Mouse (Mus musculus) layer of hippocampus, adult 2 months (tissue): ENCODE data around the gene Slc25a39. TPM values are rescaled to one million over a fixed set of nuclear protein-coding genes. Genes with fewer than 3 reads are reported as not detected.

Experiments used
- DNase-seq, 2 experiments: peaks; one replicate each; pipeline ENCODE4 v3.0.0; 2022; ENCODE audit warnings: low spot score in 2 of 2
- H3K27ac ChIP-seq: fragments of 200-600 bp; 2 replicates; pipeline ENCODE4 v1.8.1; 2022
- H3K4me3 ChIP-seq: fragments of 200-600 bp; 2 replicates; pipeline ENCODE4 v1.8.1; 2022; ENCODE audit warnings: mild to moderate bottlenecking
- CTCF ChIP-seq: fragments of 200-600 bp; conservative IDR thresholded peaks from 2 replicates; pipeline ENCODE4 v1.8.1; 2022; ENCODE audit warnings: antibody characterized with exemption, mild to moderate bottlenecking, moderate library complexity
- total RNA-seq, 2 experiments: library from RNA; stranded (reverse); gene quantifications; 2 replicates each; pipeline ENCODE4 v1.2.3; 2021

The Slc25a39 gene
- total RNA-seq, 2 experiments from 2014 or later: 62.5 to 62.6 TPM

DNA sequence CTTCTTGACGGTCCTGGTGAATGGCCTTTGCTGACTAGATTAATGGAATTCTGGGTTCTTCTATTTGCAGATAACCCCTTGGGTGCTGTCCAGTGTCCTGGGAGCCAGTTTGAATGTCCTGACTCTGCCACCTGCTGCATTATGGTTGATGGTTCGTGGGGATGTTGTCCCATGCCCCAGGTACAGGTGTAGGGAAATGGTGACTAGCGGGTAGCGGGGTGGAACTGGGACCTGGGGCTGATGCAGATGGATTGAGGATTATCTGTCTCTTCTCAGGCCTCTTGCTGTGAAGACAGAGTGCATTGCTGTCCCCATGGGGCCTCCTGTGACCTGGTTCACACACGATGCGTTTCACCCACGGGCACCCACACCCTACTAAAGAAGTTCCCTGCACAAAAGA is 26.1 kb upstream of the Slc25a39 start:
- Histone ChIP-seq H3K4me3 (no peak overlapping the region), H3K27ac (no peak overlapping the region)
- no peak for TF ChIP-seq CTCF
- no peak for DNase-seq

DNA sequence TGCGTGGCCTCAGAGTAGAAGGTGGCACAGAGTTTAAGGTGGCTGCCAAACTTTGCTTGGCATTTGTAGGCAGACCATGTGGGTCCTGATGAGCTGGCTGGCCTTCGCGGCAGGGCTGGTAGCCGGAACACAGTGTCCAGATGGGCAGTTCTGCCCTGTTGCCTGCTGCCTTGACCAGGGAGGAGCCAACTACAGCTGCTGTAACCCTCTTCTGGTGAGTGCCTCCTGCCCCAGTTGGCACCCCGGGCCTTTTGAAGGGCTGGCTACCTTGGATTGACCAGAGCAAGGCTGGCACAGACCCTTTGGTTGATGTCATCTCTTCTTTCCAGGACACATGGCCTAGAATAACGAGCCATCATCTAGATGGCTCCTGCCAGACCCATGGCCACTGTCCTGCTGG is 25.1 kb upstream of the Slc25a39 start:
- Histone ChIP-seq H3K27ac (peak overlapping the region; percentile 62; the same call in 1 of the 2 replicates), H3K4me3 (no peak overlapping the region; the same call in 1 of the 2 replicates)
- TF ChIP-seq CTCF: no peak
- DNase-seq: no peak

DNA sequence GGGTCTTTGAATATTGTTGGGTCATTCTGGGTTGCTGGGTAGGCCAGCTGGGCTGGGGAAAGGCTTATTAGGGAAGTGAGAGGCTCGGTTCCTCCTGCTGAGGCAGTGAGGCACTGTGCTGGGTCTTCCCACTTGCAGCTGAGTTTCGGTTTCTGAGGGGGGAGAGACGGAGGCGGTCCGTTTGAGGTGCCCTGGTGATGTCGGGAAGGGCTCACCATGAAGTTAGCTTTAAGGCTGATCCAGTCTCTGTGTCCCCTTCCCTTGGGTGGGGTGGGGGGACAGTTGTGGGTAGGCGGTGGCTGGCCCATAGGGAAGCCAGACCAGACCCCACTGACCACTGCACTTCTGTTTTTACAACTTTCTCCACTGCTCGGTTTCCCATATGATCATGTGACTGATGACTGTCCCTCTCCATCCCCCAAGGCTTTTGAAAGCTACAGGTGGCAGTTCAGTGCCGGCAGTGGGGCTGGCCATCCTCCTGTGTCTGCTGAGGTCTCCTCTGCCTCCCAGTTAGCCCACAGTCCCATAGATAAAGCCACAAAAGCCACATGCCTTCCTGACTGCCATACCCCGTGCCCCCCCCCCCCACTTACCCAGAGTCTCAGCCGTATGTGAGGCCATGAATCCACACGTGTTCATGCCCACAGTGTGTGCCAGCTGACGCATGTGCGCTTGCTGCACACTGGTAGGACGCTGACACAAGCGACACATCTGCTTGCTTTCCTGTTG is 24.5 kb upstream of the Slc25a39 start:
- no peak for TF ChIP-seq CTCF
- H3K27ac ChIP-seq: peak overlapping the region; percentile 53; the same call in 1 of the 2 replicates
- DNase-seq: no peak
- peak overlapping the region; percentile 26; the same call in 1 of the 2 replicates for H3K4me3 ChIP-seq

DNA sequence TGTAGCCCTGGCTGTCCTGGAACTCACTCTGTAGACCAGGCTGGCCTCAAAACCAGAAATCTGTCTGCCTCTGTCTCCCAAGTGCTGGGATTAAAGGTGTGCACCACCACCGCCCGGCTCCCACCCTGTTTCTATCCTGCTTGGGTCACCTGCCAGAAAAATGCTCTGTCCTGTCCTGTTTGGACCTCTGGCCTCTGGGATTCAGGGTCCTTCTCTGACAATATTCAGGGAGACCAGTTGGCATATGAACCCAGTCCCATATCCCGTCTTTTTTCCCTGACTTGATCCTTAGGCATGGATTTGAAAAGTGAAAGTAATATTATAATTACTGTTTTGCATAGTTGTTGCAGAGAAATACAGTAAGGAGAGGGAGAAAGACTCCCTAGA is 24.0 kb upstream of the Slc25a39 start:
- TF ChIP-seq CTCF: no peak
- Histone ChIP-seq H3K27ac (peak overlapping the region; percentile 53; the same call in 1 of the 2 replicates), H3K4me3 (peak overlapping the region; percentile 26; the same call in 1 of the 2 replicates)
- no peak for DNase-seq

DNA sequence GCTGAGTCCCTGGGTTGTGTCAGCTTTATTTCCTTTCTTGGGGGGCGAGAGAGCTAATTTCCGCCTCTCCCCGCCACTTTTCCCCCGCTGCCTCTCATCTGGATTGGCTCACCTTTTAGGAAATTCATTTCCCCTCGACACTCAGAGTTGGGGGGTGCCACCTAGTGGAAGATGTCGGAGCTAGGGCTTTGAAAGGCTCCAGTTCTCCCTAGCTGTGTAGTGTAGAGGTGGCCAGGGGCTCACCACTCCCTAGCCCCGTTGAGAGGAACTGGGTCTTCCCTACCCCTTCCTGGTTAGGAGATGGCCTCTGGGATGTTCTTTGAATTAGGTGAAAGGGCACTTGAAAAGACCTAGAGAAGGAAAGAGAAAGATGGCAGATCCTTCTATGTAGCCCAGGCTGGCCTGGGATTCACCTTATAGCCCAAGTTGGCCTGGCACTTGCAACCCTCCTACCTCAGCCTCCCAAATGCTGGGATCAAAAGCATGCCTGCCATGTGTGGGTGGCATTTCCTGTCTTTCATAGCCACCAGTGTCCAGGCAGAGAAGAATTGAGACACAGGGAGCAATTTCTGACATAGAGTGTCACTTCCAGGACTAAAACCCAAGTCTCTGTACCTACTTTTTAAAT is 23.4 kb upstream of the Slc25a39 start:
- peak; percentile 87 for TF ChIP-seq CTCF
- Histone ChIP-seq H3K27ac (peak overlapping the region; percentile 88), H3K4me3 (peak overlapping the region; percentile 78)
- DNase-seq: peak in 1 of 2 experiments; percentile 82

DNA sequence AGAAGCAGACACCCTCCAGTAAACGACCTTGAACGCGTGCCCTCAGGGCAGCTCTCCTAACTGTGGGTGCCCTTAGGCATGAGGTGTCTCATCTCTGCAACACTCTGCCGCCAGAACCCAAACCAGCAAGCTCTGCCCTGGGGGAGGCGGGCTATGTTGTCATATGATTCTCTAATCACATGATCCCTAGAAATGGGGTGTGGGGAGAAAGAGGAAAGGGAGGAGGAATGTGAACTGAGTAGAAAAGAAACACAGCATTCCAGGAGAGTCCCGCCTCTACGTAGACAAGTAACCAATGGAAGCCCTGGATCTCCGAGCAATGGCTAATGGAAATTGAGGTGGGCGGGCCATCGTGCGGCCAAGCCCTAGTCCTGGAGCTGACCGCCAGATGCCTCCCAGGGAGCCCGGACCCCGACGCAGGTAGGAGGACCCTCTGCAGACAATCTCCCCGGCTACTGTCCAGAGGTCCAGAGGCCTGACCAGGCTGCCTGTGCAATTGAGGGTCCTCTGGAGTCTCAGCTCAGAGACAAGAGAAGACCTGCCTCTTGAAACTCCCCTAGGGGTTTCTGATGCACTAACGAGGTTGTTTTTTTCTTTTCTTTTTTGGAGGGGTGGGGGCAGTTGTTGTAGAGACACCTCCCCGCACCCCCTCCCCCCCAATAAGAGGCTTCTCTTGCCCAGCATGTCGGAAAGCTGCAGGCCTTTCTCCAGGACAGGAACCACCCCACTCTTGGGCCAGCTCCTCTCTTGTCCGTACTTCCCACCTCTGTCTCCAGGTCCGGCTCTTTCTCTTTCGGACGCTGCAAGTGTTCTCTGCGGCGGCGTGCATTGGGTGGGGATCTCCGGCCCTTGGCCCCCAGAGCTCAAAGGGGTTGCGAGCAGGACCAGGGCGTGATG is 22.6 kb upstream of the Slc25a39 start, which contains the start of gene Grn:
TSS of gene Grn (plus strand) at position 195 of the 897 bp plus-strand sequence.
- peak; percentile 89 to 96 for DNase-seq
- Histone ChIP-seq H3K4me3 (peak within 1 kb of the TSS; percentile 78), H3K27ac (peak within 1 kb of the TSS; percentile 88)
- TF ChIP-seq CTCF: no peak

DNA sequence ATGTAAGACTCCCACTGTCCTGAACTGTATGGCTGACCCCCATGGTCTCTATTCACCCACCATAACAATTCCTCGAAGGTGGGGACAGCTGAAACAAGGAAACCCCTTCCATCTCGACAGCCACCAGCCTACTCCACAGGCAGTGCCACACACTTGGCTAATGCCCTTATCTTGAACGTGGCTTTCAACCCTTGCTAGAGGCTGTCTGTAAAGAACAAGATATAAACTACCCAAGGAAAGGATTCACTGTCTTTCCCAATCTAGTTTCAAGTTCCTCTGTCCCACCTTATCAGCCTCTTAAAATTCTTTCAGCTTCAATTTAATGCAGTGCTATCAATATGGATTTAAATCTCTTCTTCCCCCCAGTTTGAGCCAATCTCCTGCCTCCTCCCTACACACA is 21.8 kb upstream of the Slc25a39 start:
- H3K27ac ChIP-seq: peak overlapping the region; percentile 72
- no peak for TF ChIP-seq CTCF
- no peak for DNase-seq
- H3K4me3 ChIP-seq: peak overlapping the region; percentile 78

DNA sequence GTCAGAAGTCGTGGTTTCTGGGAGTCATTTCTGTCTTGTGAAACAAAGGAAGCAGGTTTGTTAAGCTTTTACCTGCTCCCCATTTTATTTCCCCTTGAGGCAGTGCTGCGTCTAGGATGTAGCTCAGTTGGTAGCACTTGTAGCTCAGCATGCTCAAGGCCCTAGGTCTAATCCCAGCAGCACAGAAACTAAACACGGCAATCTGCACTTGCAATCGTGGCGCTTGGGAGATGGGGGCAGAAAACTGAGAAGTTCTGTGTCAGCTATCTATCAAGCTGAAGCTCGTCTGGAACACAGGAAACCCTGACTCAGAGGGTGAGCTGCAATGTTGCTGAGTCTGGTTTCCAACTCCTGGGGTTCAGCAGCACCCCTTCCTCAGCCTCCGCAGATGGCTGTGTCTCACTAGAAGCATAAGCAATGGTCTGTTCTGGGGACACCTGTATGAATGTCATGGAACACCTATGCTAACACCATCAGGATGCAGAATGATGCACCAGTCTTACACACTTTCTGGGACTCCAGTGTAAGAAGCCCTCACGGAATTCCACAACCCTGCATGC is 21.3 kb upstream of the Slc25a39 start:
- Histone ChIP-seq H3K27ac (no peak overlapping the region), H3K4me3 (no peak overlapping the region)
- DNase-seq: no peak
- TF ChIP-seq CTCF: no peak

DNA sequence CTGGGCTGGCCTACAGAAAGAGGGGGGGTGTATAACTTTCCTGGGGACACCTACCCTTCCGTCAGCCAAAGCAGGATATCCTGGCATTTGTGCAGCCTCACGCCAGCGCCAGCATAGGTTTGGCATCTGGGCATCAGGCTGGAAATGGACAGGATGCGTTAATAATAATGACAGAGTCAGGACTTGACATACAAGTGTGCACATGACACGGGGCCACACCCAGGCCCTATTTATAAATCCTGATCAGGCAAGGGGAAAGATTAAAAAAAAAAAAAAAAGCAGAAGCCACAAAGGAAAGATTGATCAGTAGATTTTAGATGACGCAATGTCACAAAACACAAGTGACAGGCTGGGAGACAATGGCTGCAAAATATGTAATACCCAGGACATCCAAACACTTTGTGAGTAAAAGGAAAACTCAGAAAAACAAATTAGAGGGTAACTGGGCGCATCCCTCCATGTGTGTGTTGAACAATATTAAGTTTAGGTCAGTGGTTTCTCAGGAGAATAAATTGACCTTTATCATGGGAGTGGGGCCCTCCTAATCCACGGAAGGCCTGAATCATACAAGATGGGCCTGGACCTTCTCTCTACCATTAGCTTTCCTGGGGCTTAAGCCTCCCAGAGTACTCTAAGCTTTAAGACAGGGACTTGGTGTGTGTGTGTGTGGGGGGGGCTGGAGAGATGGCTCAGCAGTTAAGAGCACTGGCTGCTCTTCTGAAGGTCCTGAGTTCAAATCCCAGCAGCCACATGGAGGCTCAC is 18.0 kb upstream of the Slc25a39 start:
- no peak for TF ChIP-seq CTCF
- DNase-seq: no peak
- Histone ChIP-seq H3K4me3 (no peak overlapping the region), H3K27ac (no peak overlapping the region)

DNA sequence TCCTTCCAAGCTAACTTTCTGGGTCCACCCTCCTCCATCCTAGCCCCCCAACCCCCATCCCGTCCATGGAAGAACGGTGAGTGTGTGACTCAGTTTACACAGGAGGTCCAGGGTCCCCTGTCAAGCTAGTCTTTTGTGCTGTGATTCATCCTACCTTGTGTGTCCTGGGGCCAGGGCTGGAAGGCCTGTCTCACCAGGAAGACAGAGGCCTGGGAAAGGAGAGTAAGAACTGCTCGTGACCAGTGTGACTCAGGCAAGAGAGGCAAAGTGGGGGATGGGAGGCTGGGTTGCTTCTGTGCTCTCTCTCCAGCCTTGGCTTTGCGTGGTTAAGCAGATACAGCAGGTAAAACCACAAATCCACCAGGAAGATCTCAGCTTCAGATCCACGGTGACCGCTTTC is 16.9 kb upstream of the Slc25a39 start:
- H3K27ac ChIP-seq: no peak overlapping the region
- no peak for DNase-seq
- no peak for TF ChIP-seq CTCF
- no peak overlapping the region for H3K4me3 ChIP-seq

DNA sequence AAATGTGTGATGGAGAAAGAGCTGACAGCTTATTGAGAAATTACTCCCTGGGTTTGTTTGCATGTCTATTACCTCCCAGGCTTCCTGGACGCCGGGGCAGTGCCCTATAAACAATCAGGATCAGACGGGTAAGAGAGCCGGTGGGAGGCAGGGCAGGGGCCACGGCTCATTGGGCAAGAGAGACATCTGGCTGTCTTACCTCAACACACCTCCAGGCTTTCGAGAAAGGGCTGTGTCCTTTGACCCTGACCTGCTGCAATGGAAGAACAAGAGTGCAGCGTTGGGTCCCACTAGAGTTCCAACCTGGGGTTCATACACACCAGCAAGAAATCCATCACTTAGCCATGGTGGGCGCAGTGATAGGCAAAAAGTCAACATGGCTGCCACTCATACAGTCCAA is 13.8 kb upstream of the Slc25a39 start:
- no peak for DNase-seq
- H3K27ac ChIP-seq: no peak overlapping the region
- H3K4me3 ChIP-seq: no peak overlapping the region
- TF ChIP-seq CTCF: no peak

DNA sequence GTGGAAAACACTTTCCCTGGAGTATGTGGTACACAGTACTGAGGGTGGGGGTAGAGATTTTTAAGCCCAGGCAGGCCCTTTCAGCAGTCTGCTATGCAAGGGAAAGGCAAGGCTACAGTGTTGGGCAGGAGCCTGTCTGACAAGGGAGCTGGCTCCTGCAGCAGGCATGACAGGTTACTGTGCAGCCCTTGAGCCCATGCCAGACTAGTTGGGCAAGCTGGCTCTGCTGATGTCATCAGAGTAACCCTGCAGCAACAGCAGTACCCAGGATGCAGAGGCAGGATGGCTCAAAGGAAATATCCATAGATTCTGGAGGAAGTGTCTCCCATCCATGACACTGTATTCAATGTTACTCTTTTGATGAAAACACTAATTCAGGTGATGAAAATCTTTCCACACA is 11.1 kb upstream of the Slc25a39 start:
- no peak for DNase-seq
- TF ChIP-seq CTCF: no peak

More for the DNA sequence above, 11.1 kb upstream of the Slc25a39 start:
- no peak overlapping the region for H3K27ac ChIP-seq
- no peak overlapping the region for H3K4me3 ChIP-seq
